Mouse (Mus musculus) kidney, postnatal 0 days (tissue): ENCODE data around the gene Ublcp1. TPM values are rescaled to one million over a fixed set of nuclear protein-coding genes. Genes with fewer than 3 reads are reported as not detected.

Source experiments
- ATAC-seq: fragments of 200-750 bp; cut with Nextera tagmentation; replicated peaks from 2 replicates; pipeline ENCODE4 v1.8.0; 2017; ENCODE audit warnings: low read depth, moderate number of reproducible peaks, moderate TSS enrichment, moderate library complexity; ENCODE audit not compliant: low FRiP score
- DNase-seq: peaks from one replicate; pipeline ENCODE4 v3.0.0-alpha.2; 2016; ENCODE audit warnings: low spot score
- H3K27ac ChIP-seq: fragments of 300-500 bp; sonication (generic); 2 replicates; pipeline ENCODE4 v1.5.1; 2014; ENCODE audit warnings: mild to moderate bottlenecking
- H3K27me3 ChIP-seq: fragments of 300-500 bp; sonication (generic); 2 replicates; pipeline ENCODE4 v1.6.1; 2014; ENCODE audit warnings: low read length, mixed read lengths; ENCODE audit not compliant: insufficient read depth
- H3K36me3 ChIP-seq: fragments of 300-500 bp; sonication (generic); 2 replicates; pipeline ENCODE4 v1.6.1; 2014; ENCODE audit warnings: low read length, mixed read lengths; ENCODE audit not compliant: insufficient read depth
- H3K4me1 ChIP-seq: fragments of 300-500 bp; sonication (generic); replicated peaks from 2 replicates; pipeline ENCODE4 v1.6.1; 2014; ENCODE audit warnings: antibody characterized with exemption, low read length, mixed read lengths; ENCODE audit not compliant: insufficient read depth
- H3K4me2 ChIP-seq: fragments of 300-500 bp; sonication (generic); 2 replicates; pipeline ENCODE4 v1.6.1; 2014; ENCODE audit warnings: mild to moderate bottlenecking, low read length, moderate library complexity, mixed read lengths
- H3K4me3 ChIP-seq: fragments of 300-500 bp; sonication (generic); replicated peaks from 2 replicates; pipeline ENCODE4 v1.5.1; 2014; ENCODE audit warnings: low read depth, low read length
- H3K9ac ChIP-seq: fragments of 300-500 bp; sonication (generic); 2 replicates; pipeline ENCODE4 v1.6.1; 2014; ENCODE audit warnings: low read depth, low read length
- H3K9me3 ChIP-seq: fragments of 300-500 bp; sonication (generic); replicated peaks from 2 replicates; pipeline ENCODE4 v1.6.1; 2016; ENCODE audit warnings: low read length, inconsistent platforms, mixed read lengths
- CTCF ChIP-seq: IDR thresholded peaks from 2 replicates; pipeline ENCODE4 v1.5.1; 2016; ENCODE audit warnings: antibody characterized with exemption, low read depth, mild to moderate bottlenecking, moderate library complexity
- WGBS: fragments of 180-500 bp; shearing (Covaris S2); extraction: QIAGEN DNeasy Blood & Tissue Kit; methylation state at CpG from one replicate; pipeline ENCODE4 v1.1.7; 2014; 5-methylcytosine and 5-hydroxymethylcytosine counted together
- polyA plus RNA-seq: library from polyadenylated mRNA; unstranded; fragments of >200 nt; fragmentation: Nextera tagmentation; extraction: Ambion mirVana; gene quantifications from 2 replicates; pipeline ENCODE4 v1.2.1, GENCODE M21; 2015

Gene Ublcp1
- polyA plus RNA-seq, 1 experiment from 2014 or later: 71.6 TPM

GRCm38 (mm10) chr11:44414605-44415004 lies 55.7 kb downstream of the Ublcp1 start:
- Histone ChIP-seq H3K27ac (no peak overlapping the region), H3K27me3 (no peaks in the 10 kb centered on the region), H3K9me3 (no peaks in the 10 kb centered on the region), H3K4me2 (no peak overlapping the region), H3K4me3 (no peak overlapping the region), H3K4me1 (no peaks in the 10 kb centered on the region), H3K36me3 (no peaks in the 10 kb centered on the region), H3K9ac (no peak overlapping the region)
- TF ChIP-seq CTCF: no peak
- 97% methylated on average over 3 of the region's 3 CpGs for WGBS
- ATAC-seq (no peak), DNase-seq (no peak)

DNA sequence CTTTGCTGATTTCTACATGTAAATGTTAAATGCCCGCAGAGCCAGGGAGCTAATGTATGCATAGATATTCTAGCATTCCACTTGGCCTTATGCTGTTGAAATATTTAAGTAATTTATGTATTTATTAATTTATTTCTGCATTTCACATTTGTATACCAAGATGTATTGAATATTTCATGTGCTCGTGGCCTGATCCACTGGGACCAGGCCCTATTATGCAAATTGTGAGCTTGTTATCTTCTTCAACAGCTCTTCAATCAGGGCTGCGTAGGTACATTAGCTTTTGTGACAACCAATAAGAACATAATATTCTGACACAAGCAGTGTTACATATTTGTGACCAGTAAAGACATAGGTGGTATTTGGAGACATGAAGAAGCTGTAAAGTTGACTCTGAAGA lies 56.9 kb downstream of the Ublcp1 start:
- ATAC-seq (no peak), DNase-seq (no peak)
- H3K9me3 ChIP-seq: no peaks in the 10 kb centered on the region
- no peak overlapping the region for H3K4me3 ChIP-seq
- H3K36me3 ChIP-seq: no peaks in the 10 kb centered on the region
- no peak for TF ChIP-seq CTCF
- no peaks in the 10 kb centered on the region for H3K4me1 ChIP-seq
- no peak overlapping the region for H3K9ac ChIP-seq
- H3K4me2 ChIP-seq: no peak overlapping the region
- no peaks in the 10 kb centered on the region for H3K27me3 ChIP-seq
- H3K27ac ChIP-seq: no peak overlapping the region
- WGBS: 87% methylated on average over 3 of the region's 3 CpGs

GRCm38 (mm10) chr11:44412276-44412675 lies 58.0 kb downstream of the Ublcp1 start:
- 73% methylated on average over 8 of the region's 8 CpGs for WGBS
- Histone ChIP-seq H3K4me1 (no peaks in the 10 kb centered on the region), H3K27me3 (no peaks in the 10 kb centered on the region), H3K36me3 (no peaks in the 10 kb centered on the region), H3K9me3 (no peaks in the 10 kb centered on the region), H3K27ac (no peak overlapping the region), H3K4me3 (no peak overlapping the region), H3K4me2 (no peak overlapping the region), H3K9ac (no peak overlapping the region)
- DNase-seq (no peak), ATAC-seq (no peak)
- TF ChIP-seq CTCF: peak; percentile 59

- Histone ChIP-seq H3K9me3 (no peaks in the 10 kb centered on the region), H3K4me2 (no peak overlapping the region), H3K36me3 (no peaks in the 10 kb centered on the region), H3K4me1 (no peaks in the 10 kb centered on the region), H3K4me3 (no peak overlapping the region), H3K9ac (no peak overlapping the region), H3K27ac (no peak overlapping the region), H3K27me3 (no peaks in the 10 kb centered on the region)
- DNase-seq (no peak), ATAC-seq (no peak)
- no peak; the same call in 1 of the 2 replicates for TF ChIP-seq CTCF
- 42% methylated on average over 3 of the region's 3 CpGs for WGBS
Measured at GRCm38 (mm10) chr11:44410413-44410812, 59.9 kb downstream of the Ublcp1 start.

DNA sequence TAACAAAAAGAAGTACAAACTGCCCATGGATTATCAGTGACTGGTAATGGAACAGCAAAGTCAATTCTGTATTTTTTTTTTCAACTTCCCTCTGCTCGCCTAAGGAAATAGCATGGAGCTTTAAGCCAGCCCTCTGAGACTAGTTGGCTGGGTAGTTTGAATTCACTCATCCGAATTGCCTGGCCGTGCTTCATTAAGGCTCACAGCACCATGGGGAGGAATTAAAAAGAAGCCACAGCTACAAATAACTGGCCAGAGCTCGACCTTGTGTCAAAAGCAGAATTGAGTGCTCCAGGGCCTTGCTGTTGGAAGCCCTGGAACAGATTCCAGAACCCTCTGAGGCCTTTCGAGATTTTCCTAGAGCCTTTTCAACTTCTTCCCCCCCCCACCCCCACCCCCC lies 61.7 kb downstream of the Ublcp1 start:
- H3K4me3 ChIP-seq: no peak overlapping the region
- H3K9me3 ChIP-seq: no peaks in the 10 kb centered on the region
- no peaks in the 10 kb centered on the region for H3K4me1 ChIP-seq
- ATAC-seq: no peak
- no peak overlapping the region for H3K9ac ChIP-seq
- H3K27ac ChIP-seq: no peak overlapping the region
- WGBS: 23% methylated on average over 5 of the region's 5 CpGs
- no peaks in the 10 kb centered on the region for H3K36me3 ChIP-seq
- no peaks in the 10 kb centered on the region for H3K27me3 ChIP-seq
- DNase-seq: no peak
- no peak for TF ChIP-seq CTCF
- H3K4me2 ChIP-seq: no peak overlapping the region

- no peaks in the 10 kb centered on the region for H3K36me3 ChIP-seq
- H3K9me3 ChIP-seq: no peaks in the 10 kb centered on the region
- H3K4me3 ChIP-seq: no peak overlapping the region
- TF ChIP-seq CTCF: no peak
- no peaks in the 10 kb centered on the region for H3K27me3 ChIP-seq
- WGBS: 61% methylated on average over 5 of the region's 5 CpGs
- no peak overlapping the region for H3K9ac ChIP-seq
- peak; percentile 77 for ATAC-seq
- H3K27ac ChIP-seq: no peak overlapping the region
- no peaks in the 10 kb centered on the region for H3K4me1 ChIP-seq
- DNase-seq: peak; percentile 9
- no peak overlapping the region for H3K4me2 ChIP-seq
Measured at GRCm38 (mm10) chr11:44406457-44406856, 63.8 kb downstream of the Ublcp1 start.

DNA sequence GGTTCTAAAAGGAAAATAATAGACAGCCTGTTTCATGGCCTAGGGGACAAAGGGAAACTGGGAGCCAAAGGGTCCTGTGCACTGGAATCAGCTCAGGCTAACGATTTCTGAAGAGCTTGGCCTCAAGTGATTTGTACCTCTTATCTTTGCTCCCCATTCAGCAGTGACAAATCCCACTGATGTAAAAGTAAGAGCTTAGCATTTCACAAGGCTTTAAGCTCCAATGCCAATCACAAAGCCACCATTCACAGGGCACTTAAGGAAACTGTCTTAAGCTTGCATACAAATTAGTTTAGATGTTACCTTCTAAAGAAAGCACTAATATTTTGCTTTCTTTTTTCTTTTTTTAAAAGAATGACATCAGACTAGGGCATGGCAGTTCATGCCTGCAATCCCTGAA lies 64.3 kb downstream of the Ublcp1 start:
- DNase-seq: no peak
- Histone ChIP-seq H3K36me3 (no peaks in the 10 kb centered on the region), H3K9me3 (no peaks in the 10 kb centered on the region), H3K9ac (no peak overlapping the region), H3K27ac (no peak overlapping the region), H3K27me3 (no peaks in the 10 kb centered on the region), H3K4me2 (no peak overlapping the region), H3K4me1 (no peaks in the 10 kb centered on the region), H3K4me3 (no peak overlapping the region)
- 17% methylated on average over 1 of the region's 1 CpGs for WGBS
- TF ChIP-seq CTCF: no peak
- ATAC-seq: no peak
